Mouse (Mus musculus) embryonic facial prominence, embryonic 11.5 days (tissue): ENCODE measurements at regions not wholly inside any gene's neighbourhood (a gene's known extent, or its start where the extent isn't known, plus 50 kb on each side); places are given as distances from the start of the nearest gene placed in this dataset.

Source experiments
- ATAC-seq: fragments of 200-750 bp; cut with Nextera tagmentation; replicated peaks from 2 replicates; pipeline ENCODE4 v1.8.0; 2017; ENCODE audit warnings: low read depth; ENCODE audit not compliant: insufficient number of reproducible peaks, low FRiP score, low TSS enrichment
- DNase-seq: peaks from one replicate; pipeline ENCODE4 v3.0.0-alpha.2; 2015; ENCODE audit warnings: low spot score
- H3K27ac ChIP-seq: fragments of 300-500 bp; sonication (generic); replicated peaks from 2 replicates; pipeline ENCODE4 v1.5.1; 2014; ENCODE audit warnings: mild to moderate bottlenecking, low read depth, low read length, control low read depth
- H3K27me3 ChIP-seq: fragments of 300-500 bp; sonication (generic); 2 replicates; pipeline ENCODE4 v1.6.1; 2014; ENCODE audit warnings: mild to moderate bottlenecking, low read length, moderate library complexity, mixed read lengths; ENCODE audit not compliant: control insufficient read depth, insufficient read depth
- H3K36me3 ChIP-seq: fragments of 300-500 bp; sonication (generic); replicated peaks from 2 replicates; pipeline ENCODE4 v1.6.1; 2014; ENCODE audit warnings: low read depth, mild to moderate bottlenecking, low read length, moderate library complexity, mixed read lengths; ENCODE audit not compliant: control insufficient read depth, insufficient read depth
- H3K4me1 ChIP-seq: fragments of 300-500 bp; sonication (generic); 2 replicates; pipeline ENCODE4 v1.6.1; 2014; ENCODE audit warnings: low read length, mixed read lengths; ENCODE audit not compliant: control insufficient read depth, insufficient read depth
- H3K4me2 ChIP-seq: fragments of 300-500 bp; sonication (generic); 2 replicates; pipeline ENCODE4 v1.6.1; 2014; ENCODE audit warnings: low read depth, mild to moderate bottlenecking, control low read depth, low read length, moderate library complexity
- H3K4me3 ChIP-seq: fragments of 300-500 bp; sonication (generic); 2 replicates; pipeline ENCODE4 v1.5.1; 2014; ENCODE audit warnings: low read depth, low read length, control low read depth
- H3K9ac ChIP-seq: fragments of 300-500 bp; sonication (generic); replicated peaks from 2 replicates; pipeline ENCODE4 v1.6.1; 2014; ENCODE audit warnings: mild to moderate bottlenecking, control low read depth, low read length
- H3K9me3 ChIP-seq: fragments of 300-500 bp; sonication (generic); replicated peaks from 2 replicates; pipeline ENCODE4 v1.6.1; 2016; ENCODE audit warnings: mild to moderate bottlenecking, low read length, inconsistent platforms, mixed read lengths; ENCODE audit not compliant: control insufficient read depth
- WGBS: fragments of 180-500 bp; shearing (Covaris S2); extraction: QIAGEN DNeasy Blood & Tissue Kit; methylation state at CpG from one replicate; pipeline ENCODE4 v1.1.7; 2014; 5-methylcytosine and 5-hydroxymethylcytosine counted together

DNA sequence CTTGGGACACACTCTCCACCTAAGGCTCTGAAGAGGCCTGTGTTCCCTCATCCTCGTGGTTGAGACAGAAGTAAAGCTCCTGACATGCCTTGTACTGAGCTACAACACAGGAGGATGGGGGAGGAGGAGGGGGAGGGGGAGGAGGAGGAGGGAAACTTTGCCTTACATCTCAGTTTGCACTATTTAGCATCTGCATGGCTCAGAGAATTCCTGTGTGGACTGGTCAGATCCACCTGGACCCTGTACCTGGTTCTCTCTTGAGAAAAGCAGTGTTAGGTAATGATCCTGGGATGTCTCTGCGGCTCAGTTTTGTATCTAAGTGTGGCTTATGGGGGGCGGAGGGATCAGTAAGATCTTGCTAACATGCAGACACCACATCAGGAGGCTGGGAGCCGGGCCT lies 102.2 kb upstream of the Sulf2 start:
- Histone ChIP-seq H3K27ac (no peak overlapping the region), H3K4me1 (peaks cover 6% of the 10 kb centered on the region)

DNA sequence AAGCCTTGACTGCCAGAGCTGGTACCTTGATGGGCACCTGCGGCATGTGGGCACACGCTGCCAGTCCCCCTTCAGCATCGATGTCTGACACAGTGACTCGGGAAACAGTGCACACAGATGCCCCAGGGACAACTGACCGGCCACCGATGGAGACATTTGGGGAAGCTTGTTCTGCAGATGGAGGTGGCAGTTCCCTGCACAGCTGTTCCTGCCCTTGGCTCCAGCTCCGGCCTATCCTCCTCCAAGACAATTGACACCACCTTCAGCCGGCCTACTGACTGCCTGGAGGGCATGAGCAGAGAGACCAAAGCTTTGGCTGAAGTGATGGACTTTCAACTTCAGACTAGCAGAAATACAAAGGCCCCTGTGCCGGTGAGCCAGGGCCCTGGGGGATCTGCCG lies 100.7 kb upstream of the Sulf2 start:
- DNase-seq (no peak), ATAC-seq (no peak)
- 64% methylated on average over 10 of the region's 10 CpGs for WGBS
- Histone ChIP-seq H3K4me2 (no peak overlapping the region), H3K9me3 (no peaks in the 10 kb centered on the region), H3K27ac (no peak overlapping the region), H3K9ac (no peak overlapping the region), H3K36me3 (no peaks in the 10 kb centered on the region), H3K4me1 (peaks cover 6% of the 10 kb centered on the region), H3K4me3 (no peak overlapping the region), H3K27me3 (no peaks in the 10 kb centered on the region)

More for the DNA sequence above, 102.2 kb upstream of the Sulf2 start:
- no peaks in the 10 kb centered on the region for H3K9me3 ChIP-seq
- H3K4me3 ChIP-seq = no peak overlapping the region
- DNase-seq (no peak), ATAC-seq (no peak)
- 58% methylated on average over 4 of the region's 4 CpGs for WGBS
- H3K36me3 ChIP-seq = no peaks in the 10 kb centered on the region
- H3K9ac ChIP-seq = no peak overlapping the region
- no peak overlapping the region for H3K4me2 ChIP-seq
- H3K27me3 ChIP-seq = no peaks in the 10 kb centered on the region

GRCm38 (mm10) chr2:166254581-166254980 lies 99.1 kb upstream of the Sulf2 start:
- DNase-seq (peak; percentile 46), ATAC-seq (no peak)
- no peaks in the 10 kb centered on the region for H3K27me3 ChIP-seq
- no peaks in the 10 kb centered on the region for H3K9me3 ChIP-seq
- H3K4me1 ChIP-seq = peaks cover 6% of the 10 kb centered on the region
- no peak overlapping the region for H3K4me2 ChIP-seq
- H3K36me3 ChIP-seq = no peaks in the 10 kb centered on the region
- no peak overlapping the region for H3K27ac ChIP-seq
- 82% methylated on average over 6 of the region's 6 CpGs for WGBS
- H3K9ac ChIP-seq = no peak overlapping the region
- H3K4me3 ChIP-seq = no peak overlapping the region

GRCm38 (mm10) chr2:166252107-166252506 lies 96.6 kb upstream of the Sulf2 start:
- H3K9ac ChIP-seq = no peak overlapping the region
- DNase-seq (no peak), ATAC-seq (no peak)
- H3K36me3 ChIP-seq = no peaks in the 10 kb centered on the region
- H3K4me3 ChIP-seq = no peak overlapping the region
- H3K27ac ChIP-seq = no peak overlapping the region
- H3K4me1 ChIP-seq = no peaks in the 10 kb centered on the region; the same call in 1 of the 2 replicates
- H3K4me2 ChIP-seq = no peak overlapping the region
- no peaks in the 10 kb centered on the region for H3K9me3 ChIP-seq
- 88% methylated on average over 3 of the region's 3 CpGs for WGBS
- H3K27me3 ChIP-seq = no peaks in the 10 kb centered on the region

- Histone ChIP-seq H3K27me3 (no peaks in the 10 kb centered on the region), H3K9me3 (no peaks in the 10 kb centered on the region), H3K9ac (no peak overlapping the region), H3K36me3 (no peaks in the 10 kb centered on the region), H3K4me1 (no peaks in the 10 kb centered on the region; the same call in 1 of the 2 replicates), H3K27ac (no peak overlapping the region), H3K4me2 (no peak overlapping the region), H3K4me3 (no peak overlapping the region)
- 29% methylated on average over 5 of the region's 5 CpGs for WGBS
- ATAC-seq (no peak), DNase-seq (no peak)
These were observed 96.0 kb upstream of the Sulf2 start for GRCm38 (mm10) chr2:166251421-166251820.

GRCm38 (mm10) chr2:166250571-166250970 lies 95.1 kb upstream of the Sulf2 start:
- WGBS = 93% methylated on average over 10 of the region's 10 CpGs
- no peaks in the 10 kb centered on the region for H3K36me3 ChIP-seq
- H3K9ac ChIP-seq = no peak overlapping the region
- H3K9me3 ChIP-seq = no peaks in the 10 kb centered on the region
- H3K4me2 ChIP-seq = no peak overlapping the region
- no peaks in the 10 kb centered on the region; the same call in 1 of the 2 replicates for H3K4me1 ChIP-seq
- no peak for DNase-seq
- no peaks in the 10 kb centered on the region for H3K27me3 ChIP-seq
- H3K27ac ChIP-seq = no peak overlapping the region
- no peak overlapping the region for H3K4me3 ChIP-seq
- no peak for ATAC-seq

- H3K27me3 ChIP-seq = no peaks in the 10 kb centered on the region
- DNase-seq = no peak
- no peak overlapping the region for H3K27ac ChIP-seq
- H3K36me3 ChIP-seq = no peaks in the 10 kb centered on the region
- no peak overlapping the region for H3K4me3 ChIP-seq
- no peaks in the 10 kb centered on the region; the same call in 1 of the 2 replicates for H3K4me1 ChIP-seq
- WGBS = 41% methylated on average over 7 of the region's 7 CpGs
- H3K9me3 ChIP-seq = no peaks in the 10 kb centered on the region
- no peak overlapping the region for H3K9ac ChIP-seq
- no peak overlapping the region for H3K4me2 ChIP-seq
- ATAC-seq = no peak
These were observed 94.0 kb upstream of the Sulf2 start for GRCm38 (mm10) chr2:166249338-166249950.

DNA sequence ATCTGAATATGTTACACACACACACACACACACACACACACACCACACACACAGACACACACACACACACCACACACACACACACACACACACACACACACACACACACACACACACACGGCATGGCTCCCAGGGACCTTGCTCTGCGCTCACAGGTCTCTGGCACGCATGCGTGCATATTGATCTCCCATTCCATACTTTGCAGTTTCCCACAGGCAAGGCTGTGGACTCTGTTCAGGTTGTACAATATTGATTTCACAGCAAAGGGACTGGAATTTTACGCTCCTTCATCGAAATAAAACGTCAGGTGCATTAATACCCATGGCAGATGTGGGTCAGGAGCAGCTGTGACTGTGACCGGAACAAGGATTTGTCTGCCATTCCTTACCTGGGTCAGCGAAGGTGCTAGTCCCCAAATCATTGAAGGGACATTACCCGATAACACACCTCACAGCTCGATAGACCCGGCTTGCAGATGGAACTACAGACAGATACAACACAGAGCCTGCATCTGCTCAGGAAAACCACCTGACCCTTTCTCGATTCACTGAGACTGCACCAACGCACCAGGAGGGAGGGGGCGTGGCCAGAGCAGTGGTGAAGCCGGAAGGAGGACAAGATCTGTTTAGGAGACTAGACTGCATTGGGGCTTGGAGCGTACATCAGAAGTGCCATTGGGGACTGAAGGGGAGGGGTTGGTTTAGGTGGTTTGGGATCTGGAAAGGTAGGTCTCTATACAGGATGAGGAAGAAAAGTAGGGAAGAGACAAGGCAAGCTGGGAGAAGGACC lies 91.1 kb upstream of the Sulf2 start:
- DNase-seq (no peak), ATAC-seq (no peak)
- Histone ChIP-seq H3K4me2 (no peak overlapping the region), H3K27ac (no peak overlapping the region), H3K9me3 (no peaks in the 10 kb centered on the region), H3K27me3 (no peaks in the 10 kb centered on the region), H3K36me3 (no peaks in the 10 kb centered on the region), H3K9ac (no peak overlapping the region), H3K4me3 (no peak overlapping the region), H3K4me1 (no peaks in the 10 kb centered on the region; the same call in 1 of the 2 replicates)
- WGBS = 83% methylated on average over 17 of the region's 17 CpGs
